Mouse (Mus musculus) stomach, embryonic 14.5 days (tissue): ENCODE results near the gene Gpr119. TPM values are rescaled to one million over a fixed set of nuclear protein-coding genes. Genes with fewer than 3 reads are reported as not detected.

Experiments
- ATAC-seq: fragments of 200-750 bp; cut with Nextera tagmentation; 2 replicates; pipeline ENCODE4 v1.8.0; 2017; ENCODE audit warnings: low read depth, moderate TSS enrichment; ENCODE audit not compliant: insufficient number of reproducible peaks, insufficient read depth, low FRiP score
- H3K27ac ChIP-seq: fragments of 300-500 bp; sonication (generic); 2 replicates; pipeline ENCODE4 v1.5.1; 2014; ENCODE audit warnings: mild to moderate bottlenecking, low read length, moderate library complexity, mixed read lengths
- H3K27me3 ChIP-seq: fragments of 300-500 bp; sonication (generic); 2 replicates; pipeline ENCODE4 v1.6.1; 2014; ENCODE audit warnings: low read length, control low read depth, mixed read lengths; ENCODE audit not compliant: control insufficient read depth, insufficient read depth
- H3K36me3 ChIP-seq: fragments of 300-500 bp; sonication (generic); 2 replicates; pipeline ENCODE4 v1.6.1; 2014; ENCODE audit warnings: mild to moderate bottlenecking, control low read depth, low read length, moderate library complexity, mixed read lengths; ENCODE audit not compliant: control insufficient read depth, insufficient read depth
- H3K4me1 ChIP-seq: fragments of 300-500 bp; sonication (generic); 2 replicates; pipeline ENCODE4 v1.6.1; 2014; ENCODE audit warnings: low read length, control low read depth, mixed read lengths; ENCODE audit not compliant: control insufficient read depth, insufficient read depth
- H3K4me2 ChIP-seq: fragments of 300-500 bp; sonication (generic); replicated peaks from 2 replicates; pipeline ENCODE4 v1.6.1; 2014; ENCODE audit warnings: low read depth, low read length, control low read depth
- H3K4me3 ChIP-seq: fragments of 300-500 bp; sonication (generic); 2 replicates; pipeline ENCODE4 v1.5.1; 2014; ENCODE audit warnings: low read depth, low read length, control low read depth
- H3K9ac ChIP-seq: fragments of 300-500 bp; sonication (generic); replicated peaks from 2 replicates; pipeline ENCODE4 v1.6.1; 2014; ENCODE audit warnings: low read depth, mild to moderate bottlenecking, control low read depth, low read length, moderate library complexity, mixed read lengths
- H3K9me3 ChIP-seq: fragments of 300-500 bp; sonication (generic); 2 replicates; pipeline ENCODE4 v1.6.1; 2016; ENCODE audit warnings: low read depth, low read length, control low read depth; ENCODE audit not compliant: control insufficient read depth
- WGBS: fragments of 180-500 bp; shearing (Covaris S2); extraction: QIAGEN DNeasy Blood & Tissue Kit; methylation state at CpG from one replicate; pipeline ENCODE4 v1.1.7; 2014; 5-methylcytosine and 5-hydroxymethylcytosine counted together
- microRNA-seq: library from miRNA; unstranded; fragments of <30 nt; microRNA quantifications from one replicate; pipeline ENCODE4, GENCODE M21; 2016
- polyA plus RNA-seq: library from polyadenylated mRNA; unstranded; fragments of >200 nt; fragmentation: Nextera tagmentation; extraction: Ambion mirVana; gene quantifications from 2 replicates; pipeline ENCODE4 v1.2.1, GENCODE M21; 2014

Gene Gpr119
- polyA plus RNA-seq, 1 experiment from 2014 or later = not detected

DNA sequence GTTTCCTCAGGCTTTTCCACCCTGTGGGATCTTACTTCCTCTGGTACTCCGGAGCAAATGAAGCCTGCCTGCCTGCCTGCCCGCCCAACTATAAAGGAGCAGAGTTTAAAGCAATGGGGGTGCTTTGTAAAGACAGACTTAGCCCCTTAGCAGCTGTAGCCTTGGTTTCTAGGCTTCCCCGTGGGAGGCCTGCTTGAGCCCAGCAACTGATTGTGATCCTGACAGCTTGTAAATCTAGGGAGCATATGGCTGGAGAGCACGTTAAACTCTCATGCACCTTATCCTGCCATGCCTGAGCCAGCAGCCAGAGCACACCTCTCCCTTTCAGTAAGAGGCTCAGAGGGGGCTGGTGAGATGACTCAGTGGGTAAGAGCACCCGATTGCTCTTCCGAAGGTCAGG is 7.5 kb downstream of the Gpr119 start:
- Histone ChIP-seq H3K27me3 (no peaks in the 10 kb centered on the region), H3K9me3 (no peaks in the 10 kb centered on the region), H3K4me2 (no peak overlapping the region), H3K27ac (no peak overlapping the region), H3K4me1 (no peaks in the 10 kb centered on the region), H3K36me3 (no peaks in the 10 kb centered on the region), H3K4me3 (no peak overlapping the region), H3K9ac (no peak overlapping the region)
- 44% methylated on average over 6 of the region's 6 CpGs for WGBS
- ATAC-seq = no peak

DNA sequence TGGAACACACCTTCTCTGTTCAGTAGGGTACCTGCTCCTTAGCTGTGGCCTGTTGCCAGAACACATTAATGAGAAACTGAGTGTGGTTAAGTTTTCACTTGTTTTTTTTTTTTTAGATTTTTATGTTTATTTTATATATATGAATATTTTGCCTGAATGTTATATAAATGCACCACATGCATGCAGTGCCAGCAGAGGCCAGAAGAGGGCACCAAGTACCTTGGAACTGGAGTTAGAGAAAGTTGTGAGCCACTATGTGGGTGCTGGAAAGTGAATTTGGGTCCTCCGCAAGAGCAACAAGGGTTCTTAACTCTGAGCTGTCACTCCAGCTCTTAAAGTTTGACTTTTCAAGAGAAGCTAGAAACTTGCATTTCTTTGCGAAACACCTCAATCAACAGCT is 30.2 kb downstream of the Gpr119 start:
- no peak for ATAC-seq
- no peak overlapping the region for H3K27ac ChIP-seq
- no peaks in the 10 kb centered on the region for H3K27me3 ChIP-seq
- H3K4me3 ChIP-seq = no peak overlapping the region
- H3K9me3 ChIP-seq = no peaks in the 10 kb centered on the region
- no peaks in the 10 kb centered on the region for H3K4me1 ChIP-seq
- H3K36me3 ChIP-seq = no peaks in the 10 kb centered on the region
- H3K4me2 ChIP-seq = no peak overlapping the region
- no peak overlapping the region for H3K9ac ChIP-seq
- 89% methylated on average over 2 of the region's 2 CpGs for WGBS

DNA sequence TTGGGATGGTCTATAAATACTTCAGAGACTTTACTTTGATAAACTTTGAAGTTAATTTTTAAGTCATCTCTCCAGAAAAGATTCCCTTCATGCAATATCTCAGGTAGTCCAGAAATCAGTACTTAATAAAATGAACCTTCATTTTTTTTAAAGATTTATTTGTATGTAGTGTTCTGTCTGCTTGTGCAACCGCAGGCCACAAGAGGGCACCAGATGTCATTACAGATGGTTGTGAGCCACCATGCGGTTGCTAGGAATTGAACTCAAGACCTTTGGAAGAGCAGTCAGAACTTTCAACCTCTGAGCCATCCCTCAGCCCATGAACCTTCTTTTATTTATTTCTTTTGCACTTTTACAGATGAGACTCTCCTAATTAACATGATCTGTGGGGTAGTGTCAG is 37.2 kb downstream of the Gpr119 start:
- Histone ChIP-seq H3K27ac (no peak overlapping the region), H3K4me2 (no peak overlapping the region)
- 71% methylated on average over 2 of the region's 2 CpGs for WGBS

DNA sequence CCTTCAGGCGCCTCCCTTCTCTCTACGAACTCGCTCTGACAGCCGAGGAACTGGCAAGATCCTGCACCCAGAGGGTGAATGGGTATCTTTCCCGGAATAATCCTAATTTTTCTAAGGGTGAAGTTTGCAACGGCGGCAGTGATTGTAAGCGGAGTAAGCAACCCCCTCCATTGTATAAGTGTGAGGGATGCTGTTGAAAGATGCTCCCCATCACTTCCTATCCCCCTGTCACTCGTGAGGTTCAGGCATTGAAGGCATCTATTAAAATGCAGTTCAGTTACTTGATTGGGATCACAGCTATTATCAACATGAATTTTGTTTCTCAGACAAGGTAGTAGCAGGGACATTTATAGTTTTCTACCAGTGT is 50.2 kb downstream of the Gpr119 start:
- no peaks in the 10 kb centered on the region for H3K9me3 ChIP-seq
- ATAC-seq = no peak
- peak overlapping the region; percentile 46 for H3K4me2 ChIP-seq
- H3K27ac ChIP-seq = no peak overlapping the region
- no peaks in the 10 kb centered on the region for H3K4me1 ChIP-seq
- no peaks in the 10 kb centered on the region for H3K36me3 ChIP-seq
- 37% methylated on average over 9 of the region's 9 CpGs for WGBS
- no peaks in the 10 kb centered on the region for H3K27me3 ChIP-seq
- no peak overlapping the region for H3K9ac ChIP-seq
- H3K4me3 ChIP-seq = peak overlapping the region; percentile 47

More for the DNA sequence above, 37.2 kb downstream of the Gpr119 start:
- H3K9me3 ChIP-seq = no peaks in the 10 kb centered on the region
- no peak overlapping the region for H3K4me3 ChIP-seq
- no peak overlapping the region for H3K9ac ChIP-seq
- ATAC-seq = no peak
- no peaks in the 10 kb centered on the region for H3K36me3 ChIP-seq
- no peaks in the 10 kb centered on the region for H3K4me1 ChIP-seq
- no peaks in the 10 kb centered on the region for H3K27me3 ChIP-seq

DNA sequence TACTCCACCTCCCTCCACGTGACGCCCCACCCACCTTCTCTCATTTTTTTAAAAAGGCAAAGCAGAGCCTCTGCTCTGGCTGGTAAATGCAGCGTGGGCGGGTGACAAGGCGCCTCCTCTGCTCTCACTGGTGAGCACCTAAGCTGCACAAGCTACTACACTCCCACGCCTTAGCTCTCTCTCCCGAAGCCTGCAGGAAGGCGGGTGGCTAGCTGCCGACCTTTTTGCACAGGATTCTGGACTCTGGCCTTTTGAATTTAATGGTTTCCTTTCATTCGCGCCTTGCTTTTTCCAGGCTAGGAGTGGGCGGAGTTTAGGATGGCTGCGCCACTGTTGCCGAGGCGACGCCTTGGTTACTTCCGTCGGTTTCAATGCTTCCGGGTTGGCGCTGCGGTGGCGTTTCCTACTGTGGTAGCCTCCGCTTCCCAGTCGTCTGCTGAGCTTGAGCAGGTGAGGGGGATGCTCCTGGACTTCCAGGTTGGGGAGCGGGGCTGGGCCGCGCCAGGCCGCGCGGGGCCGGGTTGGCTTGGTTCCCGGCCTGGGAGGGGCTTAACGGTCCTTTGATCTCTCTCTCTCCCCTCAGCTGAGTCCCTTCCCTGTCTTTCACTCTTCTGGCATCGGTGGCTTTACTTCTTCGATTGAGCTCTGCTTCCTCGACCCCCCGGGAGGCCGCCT is 50.8 kb downstream of the Gpr119 start, which contains the start of gene Slc25a14:
Gene Slc25a14 (plus strand): TSS at position 35 of the 675 bp plus-strand sequence.
- WGBS = 28% methylated on average over 38 of the region's 38 CpGs
- Histone ChIP-seq H3K27me3 (no peaks in the 10 kb centered on the region), H3K27ac (peak within 1 kb of the TSS; percentile 55; the same call in 1 of the 2 replicates), H3K4me3 (peak within 1 kb of the TSS; percentile 47), H3K9me3 (no peaks in the 10 kb centered on the region), H3K4me1 (no peaks in the 10 kb centered on the region), H3K9ac (0 out of 2 replicates have a peak within 1 kb of the TSS, but pooled peaks have one; percentile 14), H3K36me3 (no peaks in the 10 kb centered on the region), H3K4me2 (peak within 1 kb of the TSS; percentile 46)
- peak; percentile 94 for ATAC-seq

DNA sequence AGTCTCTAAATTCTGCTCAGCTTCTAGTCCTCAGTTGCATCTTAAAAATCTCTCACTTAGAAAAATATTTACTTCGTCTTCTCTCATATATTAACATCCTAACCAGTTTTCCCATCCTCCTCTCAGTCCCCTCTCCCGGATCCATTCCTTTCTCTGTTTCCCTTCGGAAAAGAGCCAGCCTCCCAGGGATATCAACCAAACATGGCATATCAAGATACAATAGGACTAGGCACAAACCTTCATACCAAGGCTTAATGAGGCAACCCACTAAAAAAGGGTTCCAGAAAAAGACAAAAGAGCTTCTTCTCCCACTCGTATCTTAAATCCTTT is 51.3 kb downstream of the Gpr119 start:
- 0 out of 2 replicates have a peak overlapping the region, but pooled peaks have one; percentile 14 for H3K9ac ChIP-seq
- ATAC-seq = no peak

More for the DNA sequence above, 51.3 kb downstream of the Gpr119 start:
- H3K4me1 ChIP-seq = no peaks in the 10 kb centered on the region
- H3K9me3 ChIP-seq = no peaks in the 10 kb centered on the region
- H3K27me3 ChIP-seq = no peaks in the 10 kb centered on the region
- H3K36me3 ChIP-seq = no peaks in the 10 kb centered on the region
- H3K27ac ChIP-seq = peak overlapping the region; percentile 55; the same call in 1 of the 2 replicates
- 29% methylated on average over 4 of the region's 4 CpGs for WGBS
- peak overlapping the region; percentile 47 for H3K4me3 ChIP-seq
- H3K4me2 ChIP-seq = peak overlapping the region; percentile 37

Small RNAs within 50 kb of the gene (microRNA-seq; reads per million reads assigned to microRNA genes)
- gene Gm27828 = not detected

Other genes with a start within 250 kb of the Gpr119 start
- 13.5 and 15.2 TPM in 2 replicates for gene Elf4, start 211.3 kb downstream of the Gpr119 start, polyA plus RNA-seq
- 61.9 and 63.8 TPM in 2 replicates for gene Aifm1, start 160.9 kb downstream of the Gpr119 start, polyA plus RNA-seq
- 8.5 and 9.2 TPM in 2 replicates for gene Rab33a, start 155.2 kb downstream of the Gpr119 start, polyA plus RNA-seq
- 15.6 and 16.6 TPM in 2 replicates for gene Zfp280c, start 80.0 kb downstream of the Gpr119 start, polyA plus RNA-seq
- gene Slc25a14, start 51.1 kb downstream of the Gpr119 start, polyA plus RNA-seq = 14.4 and 15.0 TPM in 2 replicates
- gene Rbmx2, start 20.5 kb upstream of the Gpr119 start, polyA plus RNA-seq = 21.3 and 22.2 TPM in 2 replicates
- gene Gm595, start 203.2 kb upstream of the Gpr119 start, polyA plus RNA-seq = not detected in 2 replicates